Mouse (Mus musculus): ENCODE measurements around the gene Ireb2. TPM values are rescaled to one million over a fixed set of nuclear protein-coding genes. Genes with fewer than 3 reads are reported as not detected.

Ireb2 gene
- polyA plus RNA-seq, 1 experiment from 2014 or later, result 49.9 TPM

DNA sequence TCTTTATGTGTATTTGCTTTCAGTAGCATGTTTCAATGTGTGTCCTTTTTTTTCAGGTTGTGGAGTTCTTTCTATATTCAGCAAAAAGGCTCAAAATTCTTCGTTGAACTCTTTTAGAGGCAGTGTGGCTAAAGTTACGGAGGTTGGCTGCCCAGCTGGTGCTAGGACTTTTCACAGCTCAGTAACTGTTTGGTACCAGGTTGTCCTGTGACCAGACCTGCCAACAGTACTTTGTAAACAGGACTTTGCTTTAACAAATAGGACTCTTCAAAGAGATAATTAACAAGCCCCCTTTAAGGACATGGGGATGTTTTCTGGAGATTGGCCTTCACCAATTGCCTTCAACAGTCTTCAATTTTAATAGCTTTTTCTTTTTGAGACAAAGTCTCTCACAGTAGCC is 54.6 kb downstream of the Ireb2 start:
- peak overlapping the region; percentile 94 for H3K4me2 ChIP-seq (replicated peaks; ENCODE audit: low read depth, low read length)
- no peak overlapping the region for H3K4me3 ChIP-seq (ENCODE audit: low read length)
- no peaks in the 10 kb centered on the region for H3K36me3 ChIP-seq (ENCODE audit: control insufficient read depth, insufficient read depth, low read length)
- 0 out of 2 replicates have a peak, but pooled peaks cover 5% of the 10 kb centered on the region for H3K9me3 ChIP-seq (ENCODE audit: control insufficient read depth, low read length)
- H3K27ac ChIP-seq (ENCODE audit: low read depth, low read length), result no peak overlapping the region
- H3K27me3 ChIP-seq (ENCODE audit: control insufficient read depth, insufficient read depth, low read length), result no peaks in the 10 kb centered on the region
- H3K4me1 ChIP-seq (ENCODE audit: control insufficient read depth, insufficient read depth, low read length), result no peaks in the 10 kb centered on the region; the same call in 1 of the 2 replicates
- ATAC-seq (ENCODE audit: low FRiP score, low TSS enrichment), result no peak
- no peak overlapping the region for H3K9ac ChIP-seq (ENCODE audit: low read depth, low read length)
- 74% methylated on average over 2 of the region's 2 CpGs for WGBS

DNA sequence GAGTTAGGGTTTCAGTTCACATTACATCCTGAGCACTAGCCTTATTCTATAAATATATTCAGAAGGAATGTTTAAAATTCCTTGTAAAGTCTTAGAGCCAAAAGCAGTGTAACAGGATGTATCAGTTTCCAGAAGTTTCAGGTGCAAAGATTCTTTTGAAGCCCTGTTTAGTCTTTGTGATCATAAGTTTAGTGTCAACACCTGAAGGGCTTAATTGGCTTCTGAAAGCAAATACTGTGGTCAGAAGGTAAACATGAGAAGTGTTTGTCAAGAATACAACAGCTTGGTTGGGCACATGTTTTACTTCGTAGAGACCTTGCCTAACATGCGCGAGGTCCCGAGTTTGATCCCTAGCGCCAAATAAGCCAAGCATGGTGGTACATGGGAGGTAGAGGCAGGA is 55.2 kb downstream of the Ireb2 start:
- Histone ChIP-seq H3K4me3 (ENCODE audit: low read length) (no peak overlapping the region), H3K27me3 (ENCODE audit: control insufficient read depth, insufficient read depth, low read length) (no peaks in the 10 kb centered on the region), H3K9ac (ENCODE audit: low read depth, low read length) (no peak overlapping the region), H3K9me3 (ENCODE audit: control insufficient read depth, low read length) (0 out of 2 replicates have a peak, but pooled peaks cover 5% of the 10 kb centered on the region), H3K36me3 (ENCODE audit: control insufficient read depth, insufficient read depth, low read length) (no peaks in the 10 kb centered on the region), H3K27ac (ENCODE audit: low read depth, low read length) (no peak overlapping the region), H3K4me1 (ENCODE audit: control insufficient read depth, insufficient read depth, low read length) (no peaks in the 10 kb centered on the region; the same call in 1 of the 2 replicates), H3K4me2 (replicated peaks; ENCODE audit: low read depth, low read length) (no peak overlapping the region)
- WGBS, result 95% methylated on average over 5 of the region's 5 CpGs
- no peak for ATAC-seq (ENCODE audit: low FRiP score, low TSS enrichment)

- ATAC-seq (ENCODE audit: low FRiP score, low TSS enrichment), result no peak
- no peak overlapping the region for H3K9ac ChIP-seq (ENCODE audit: low read depth, low read length)
- no peaks in the 10 kb centered on the region; the same call in 1 of the 2 replicates for H3K4me1 ChIP-seq (ENCODE audit: control insufficient read depth, insufficient read depth, low read length)
- 47% methylated on average over 4 of the region's 4 CpGs for WGBS
- no peak overlapping the region for H3K27ac ChIP-seq (ENCODE audit: low read depth, low read length)
- H3K27me3 ChIP-seq (ENCODE audit: control insufficient read depth, insufficient read depth, low read length), result no peaks in the 10 kb centered on the region
- no peak overlapping the region for H3K4me2 ChIP-seq (replicated peaks; ENCODE audit: low read depth, low read length)
- H3K4me3 ChIP-seq (ENCODE audit: low read length), result no peak overlapping the region
- H3K9me3 ChIP-seq (ENCODE audit: control insufficient read depth, low read length), result 0 out of 2 replicates have a peak, but pooled peaks cover 5% of the 10 kb centered on the region
- no peaks in the 10 kb centered on the region for H3K36me3 ChIP-seq (ENCODE audit: control insufficient read depth, insufficient read depth, low read length)
These were observed 56.4 kb downstream of the Ireb2 start for GRCm38 (mm10) chr9:54919946-54920345.

DNA sequence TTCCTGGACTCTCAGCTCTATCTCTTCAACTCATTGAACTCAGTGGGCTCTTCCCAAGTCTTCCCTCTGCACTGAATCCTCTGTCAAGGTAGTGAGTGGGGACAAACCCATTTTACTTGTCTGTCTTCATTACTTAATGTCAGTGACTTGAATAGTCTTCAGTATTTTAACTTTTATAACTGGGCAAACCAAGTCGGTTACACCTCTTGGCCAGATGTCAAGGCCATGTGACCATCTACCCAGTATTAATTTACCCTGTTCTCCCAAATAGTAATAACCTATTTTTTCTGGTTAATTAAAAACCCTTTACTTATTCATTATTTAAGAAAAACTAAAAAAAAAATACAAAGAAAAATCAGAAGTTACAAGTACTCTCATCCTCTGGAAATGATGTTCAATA is 67.2 kb downstream of the Ireb2 start:
- Histone ChIP-seq H3K27me3 (ENCODE audit: control insufficient read depth, insufficient read depth, low read length) (no peaks in the 10 kb centered on the region), H3K36me3 (ENCODE audit: control insufficient read depth, insufficient read depth, low read length) (no peaks in the 10 kb centered on the region), H3K27ac (ENCODE audit: low read depth, low read length) (no peak overlapping the region), H3K9ac (ENCODE audit: low read depth, low read length) (no peak overlapping the region), H3K4me1 (ENCODE audit: control insufficient read depth, insufficient read depth, low read length) (no peaks in the 10 kb centered on the region), H3K9me3 (ENCODE audit: control insufficient read depth, low read length) (no peaks in the 10 kb centered on the region), H3K4me3 (ENCODE audit: low read length) (no peak overlapping the region), H3K4me2 (replicated peaks; ENCODE audit: low read depth, low read length) (no peak overlapping the region)
- no peak for ATAC-seq (ENCODE audit: low FRiP score, low TSS enrichment)
- 95% methylated on average over 1 of the region's 1 CpGs for WGBS

DNA sequence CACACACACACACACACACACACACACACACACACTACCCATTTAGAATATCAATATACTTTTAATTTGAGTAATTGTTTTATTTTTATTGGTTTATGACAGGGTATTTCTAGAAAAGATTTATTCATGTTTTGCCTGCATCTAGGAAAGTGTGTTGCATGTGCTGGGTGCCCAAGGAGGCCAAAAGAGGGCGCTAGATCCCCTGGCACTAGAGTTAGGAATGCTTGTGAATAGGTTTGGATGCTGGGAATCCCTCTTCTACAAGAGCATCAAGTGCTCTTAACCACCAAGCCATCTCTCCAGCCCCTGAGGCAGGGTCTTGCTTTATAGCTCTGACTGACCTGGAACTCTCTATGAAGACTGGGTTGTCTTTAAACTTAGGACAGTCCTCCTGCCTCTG is 68.2 kb downstream of the Ireb2 start:
- no peaks in the 10 kb centered on the region for H3K36me3 ChIP-seq (ENCODE audit: control insufficient read depth, insufficient read depth, low read length)
- H3K4me3 ChIP-seq (ENCODE audit: low read length), result no peak overlapping the region
- H3K27ac ChIP-seq (ENCODE audit: low read depth, low read length), result no peak overlapping the region
- no peak for ATAC-seq (ENCODE audit: low FRiP score, low TSS enrichment)
- H3K4me2 ChIP-seq (replicated peaks; ENCODE audit: low read depth, low read length), result no peak overlapping the region
- H3K27me3 ChIP-seq (ENCODE audit: control insufficient read depth, insufficient read depth, low read length), result no peaks in the 10 kb centered on the region
- 0% methylated on average over 1 of the region's 1 CpGs for WGBS
- H3K9me3 ChIP-seq (ENCODE audit: control insufficient read depth, low read length), result no peaks in the 10 kb centered on the region
- no peak overlapping the region for H3K9ac ChIP-seq (ENCODE audit: low read depth, low read length)
- no peaks in the 10 kb centered on the region for H3K4me1 ChIP-seq (ENCODE audit: control insufficient read depth, insufficient read depth, low read length)

GRCm38 (mm10) chr9:54932379-54932778 is 68.8 kb downstream of the Ireb2 start:
- Histone ChIP-seq H3K27ac (ENCODE audit: low read depth, low read length) (no peak overlapping the region), H3K4me3 (ENCODE audit: low read length) (no peak overlapping the region), H3K36me3 (ENCODE audit: control insufficient read depth, insufficient read depth, low read length) (no peaks in the 10 kb centered on the region), H3K9ac (ENCODE audit: low read depth, low read length) (no peak overlapping the region), H3K27me3 (ENCODE audit: control insufficient read depth, insufficient read depth, low read length) (no peaks in the 10 kb centered on the region), H3K4me1 (ENCODE audit: control insufficient read depth, insufficient read depth, low read length) (no peaks in the 10 kb centered on the region), H3K9me3 (ENCODE audit: control insufficient read depth, low read length) (no peaks in the 10 kb centered on the region), H3K4me2 (replicated peaks; ENCODE audit: low read depth, low read length) (no peak overlapping the region)
- no peak for ATAC-seq (ENCODE audit: low FRiP score, low TSS enrichment)
- WGBS, result 79% methylated on average over 2 of the region's 2 CpGs

DNA sequence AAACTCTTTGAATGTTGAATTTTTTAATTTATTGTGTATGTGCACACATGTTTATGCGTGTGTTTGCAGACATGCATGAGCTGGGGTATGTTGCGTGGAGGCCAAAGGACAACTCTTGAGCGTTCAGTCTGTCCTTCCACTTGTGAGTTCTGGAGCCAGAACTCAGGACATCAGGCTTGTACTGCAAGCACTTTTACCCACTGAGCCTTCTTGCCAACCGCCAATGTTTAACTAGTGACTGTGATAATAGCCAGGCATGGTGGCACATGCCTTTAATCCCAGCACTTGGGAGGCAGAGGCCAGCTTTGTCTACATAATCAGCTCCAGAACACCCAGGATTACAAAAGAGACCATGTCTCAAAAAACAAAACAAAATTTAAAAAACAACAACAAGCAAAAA is 78.5 kb downstream of the Ireb2 start:
- 93% methylated on average over 4 of the region's 4 CpGs for WGBS
- Histone ChIP-seq H3K27me3 (ENCODE audit: control insufficient read depth, insufficient read depth, low read length) (no peaks in the 10 kb centered on the region), H3K9me3 (ENCODE audit: control insufficient read depth, low read length) (no peaks in the 10 kb centered on the region), H3K4me1 (ENCODE audit: control insufficient read depth, insufficient read depth, low read length) (no peaks in the 10 kb centered on the region), H3K27ac (ENCODE audit: low read depth, low read length) (no peak overlapping the region), H3K4me2 (replicated peaks; ENCODE audit: low read depth, low read length) (no peak overlapping the region), H3K36me3 (ENCODE audit: control insufficient read depth, insufficient read depth, low read length) (no peaks in the 10 kb centered on the region), H3K9ac (ENCODE audit: low read depth, low read length) (no peak overlapping the region), H3K4me3 (ENCODE audit: low read length) (no peak overlapping the region)
- ATAC-seq (ENCODE audit: low FRiP score, low TSS enrichment), result no peak

- no peaks in the 10 kb centered on the region for H3K9me3 ChIP-seq (ENCODE audit: control insufficient read depth, low read length)
- no peak overlapping the region for H3K4me3 ChIP-seq (ENCODE audit: low read length)
- no peaks in the 10 kb centered on the region for H3K27me3 ChIP-seq (ENCODE audit: control insufficient read depth, insufficient read depth, low read length)
- H3K27ac ChIP-seq (ENCODE audit: low read depth, low read length), result no peak overlapping the region
- WGBS, result 75% methylated on average over 2 of the region's 2 CpGs
- no peak overlapping the region for H3K4me2 ChIP-seq (replicated peaks; ENCODE audit: low read depth, low read length)
- no peak for ATAC-seq (ENCODE audit: low FRiP score, low TSS enrichment)
- no peaks in the 10 kb centered on the region for H3K4me1 ChIP-seq (ENCODE audit: control insufficient read depth, insufficient read depth, low read length)
- H3K9ac ChIP-seq (ENCODE audit: low read depth, low read length), result no peak overlapping the region
- H3K36me3 ChIP-seq (ENCODE audit: control insufficient read depth, insufficient read depth, low read length), result no peaks in the 10 kb centered on the region
These were observed 80.9 kb downstream of the Ireb2 start for GRCm38 (mm10) chr9:54944467-54944866.

- WGBS, result 71% methylated on average over 16 of the region's 16 CpGs
These were observed 82.7 kb downstream of the Ireb2 start for GRCm38 (mm10) chr9:54946256-54946655.

More at GRCm38 (mm10) chr9:54946256-54946655, 82.7 kb downstream of the Ireb2 start:
- Histone ChIP-seq H3K36me3 (ENCODE audit: control insufficient read depth, insufficient read depth, low read length) (no peaks in the 10 kb centered on the region), H3K27me3 (ENCODE audit: control insufficient read depth, insufficient read depth, low read length) (no peaks in the 10 kb centered on the region), H3K9me3 (ENCODE audit: control insufficient read depth, low read length) (no peaks in the 10 kb centered on the region), H3K9ac (ENCODE audit: low read depth, low read length) (no peak overlapping the region), H3K4me3 (ENCODE audit: low read length) (no peak overlapping the region), H3K4me1 (ENCODE audit: control insufficient read depth, insufficient read depth, low read length) (no peaks in the 10 kb centered on the region), H3K27ac (ENCODE audit: low read depth, low read length) (no peak overlapping the region), H3K4me2 (replicated peaks; ENCODE audit: low read depth, low read length) (no peak overlapping the region)
- no peak for ATAC-seq (ENCODE audit: low FRiP score, low TSS enrichment)
